Mouse (Mus musculus): ENCODE data around the gene Zbtb43. TPM values are rescaled to one million over a fixed set of nuclear protein-coding genes. Genes with fewer than 3 reads are reported as not detected.

The Zbtb43 gene
- polyA plus RNA-seq, 1 experiment: 10.2 TPM

- DNase-seq (ENCODE audit: low read depth): no peak
Observed at GRCm38 (mm10) chr2:33453476-33453875, 14.9 kb downstream of the Zbtb43 start.

- no peak for DNase-seq (ENCODE audit: low read depth)
Observed at GRCm38 (mm10) chr2:33452721-33453120, 15.6 kb downstream of the Zbtb43 start.

- no peak for DNase-seq (ENCODE audit: low read depth)
Observed at GRCm38 (mm10) chr2:33452140-33452539, 16.2 kb downstream of the Zbtb43 start.

GRCm38 (mm10) chr2:33451038-33451978 lies 17.1 kb downstream of the Zbtb43 start:
- peak; percentile 76 for DNase-seq (ENCODE audit: low read depth)

GRCm38 (mm10) chr2:33449119-33449873 lies 19.1 kb downstream of the Zbtb43 start:
- no peak for DNase-seq (ENCODE audit: low read depth)

GRCm38 (mm10) chr2:33446796-33447195 lies 21.6 kb downstream of the Zbtb43 start:
- DNase-seq (ENCODE audit: low read depth): no peak

- no peak for DNase-seq (ENCODE audit: low read depth)
Observed at GRCm38 (mm10) chr2:33445741-33446140, 22.6 kb downstream of the Zbtb43 start.

GRCm38 (mm10) chr2:33444862-33445261 lies 23.5 kb downstream of the Zbtb43 start:
- DNase-seq (ENCODE audit: low read depth): no peak

GRCm38 (mm10) chr2:33444358-33444757 lies 24.0 kb downstream of the Zbtb43 start:
- peak; percentile 62 for DNase-seq (ENCODE audit: low read depth)

- no peak for DNase-seq (ENCODE audit: low read depth)
Observed at GRCm38 (mm10) chr2:33442701-33443100, 25.7 kb downstream of the Zbtb43 start.

GRCm38 (mm10) chr2:33440893-33441292 lies 27.5 kb downstream of the Zbtb43 start:
- DNase-seq (ENCODE audit: low read depth): no peak

- DNase-seq (ENCODE audit: low read depth): no peak
Observed at GRCm38 (mm10) chr2:33439980-33440670, 28.2 kb downstream of the Zbtb43 start.

GRCm38 (mm10) chr2:33439471-33439881 lies 28.9 kb downstream of the Zbtb43 start:
- DNase-seq (ENCODE audit: low read depth): no peak

GRCm38 (mm10) chr2:33438377-33438776 lies 30.0 kb downstream of the Zbtb43 start:
- no peak for DNase-seq (ENCODE audit: low read depth)

GRCm38 (mm10) chr2:33437184-33437583 lies 31.2 kb downstream of the Zbtb43 start:
- DNase-seq (ENCODE audit: low read depth): no peak

- DNase-seq (ENCODE audit: low read depth): no peak
Observed at GRCm38 (mm10) chr2:33436035-33436580, 32.3 kb downstream of the Zbtb43 start.

GRCm38 (mm10) chr2:33435036-33435650 lies 33.2 kb downstream of the Zbtb43 start:
- no peak for DNase-seq (ENCODE audit: low read depth)

GRCm38 (mm10) chr2:33432877-33433276 lies 35.5 kb downstream of the Zbtb43 start:
- DNase-seq (ENCODE audit: low read depth): no peak

- DNase-seq (ENCODE audit: low read depth): no peak
Observed at GRCm38 (mm10) chr2:33430771-33431699, 37.3 kb downstream of the Zbtb43 start, which contains the start of gene Zbtb34. Zbtb34 (minus strand) TSS chr2:33431324.
